Mouse (Mus musculus) layer of hippocampus, adult 2 months (tissue): ENCODE data around the gene Eif5a. TPM values are rescaled to one million over a fixed set of nuclear protein-coding genes. Genes with fewer than 3 reads are reported as not detected.

ENCODE experiments used
- DNase-seq, 2 experiments: peaks; one replicate each; pipeline ENCODE4 v3.0.0; 2022; ENCODE audit warnings: low spot score in 2 of 2
- H3K27ac ChIP-seq: fragments of 200-600 bp; 2 replicates; pipeline ENCODE4 v1.8.1; 2022
- H3K4me3 ChIP-seq: fragments of 200-600 bp; 2 replicates; pipeline ENCODE4 v1.8.1; 2022; ENCODE audit warnings: mild to moderate bottlenecking
- CTCF ChIP-seq: fragments of 200-600 bp; conservative IDR thresholded peaks from 2 replicates; pipeline ENCODE4 v1.8.1; 2022; ENCODE audit warnings: antibody characterized with exemption, mild to moderate bottlenecking, moderate library complexity
- total RNA-seq, 2 experiments: library from RNA; stranded (reverse); gene quantifications; 2 replicates each; pipeline ENCODE4 v1.2.3; 2021

Gene Eif5a
- total RNA-seq, 2 experiments from 2014 or later, result 413 to 441 TPM

DNA sequence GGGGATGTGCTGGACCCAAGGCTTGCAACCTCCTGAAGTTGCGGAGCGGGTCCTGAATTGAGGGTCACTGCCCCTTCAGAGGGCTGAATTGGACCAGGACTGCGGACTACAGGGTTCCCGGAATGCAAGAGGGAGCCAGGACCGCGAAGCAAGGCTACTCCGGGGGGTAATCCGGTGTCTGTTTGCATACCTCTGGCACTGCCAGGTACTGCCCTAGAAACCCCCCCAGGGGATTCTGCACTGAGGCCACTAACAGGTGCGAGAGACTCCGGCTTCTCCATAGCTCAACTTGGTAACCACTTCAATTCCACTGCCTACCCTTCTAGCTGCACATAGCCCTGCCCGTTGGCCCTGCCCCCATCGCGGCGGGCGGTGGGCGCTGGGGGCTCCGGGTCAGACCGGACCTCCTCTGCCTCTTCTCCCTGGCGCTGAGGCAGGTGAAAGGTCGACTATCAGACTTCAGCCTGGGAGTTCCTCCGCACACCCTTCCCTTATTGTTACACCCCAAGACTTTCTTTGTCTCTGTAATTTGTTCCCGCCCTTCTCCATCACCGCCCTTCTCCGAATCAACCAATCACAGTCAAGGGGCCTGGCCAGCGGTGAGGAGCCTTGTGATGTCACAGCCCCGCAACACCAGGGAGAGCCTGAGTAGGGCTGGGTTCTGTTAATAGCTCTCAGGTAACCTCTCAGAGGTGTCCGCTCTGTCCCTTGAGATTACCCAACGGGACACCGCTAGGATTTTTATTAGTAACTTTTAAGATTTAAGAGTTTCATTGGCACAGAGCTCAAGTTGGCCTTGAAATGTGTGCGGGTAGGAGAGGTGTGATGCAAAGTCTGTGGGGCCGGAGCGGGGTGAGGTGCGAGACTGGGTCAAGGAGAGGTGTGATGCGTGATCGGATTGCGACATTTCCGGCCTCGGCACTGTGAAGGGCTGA lies 21.0 kb downstream of the Eif5a start, which contains the start of the genes 2810408A11Rik and Neurl4:
Gene 2810408A11Rik, minus strand, starts transcription at position 517 of the 935 bp plus-strand sequence.
Gene Neurl4, plus strand, starts transcription at position 602 of the 935 bp plus-strand sequence.
- Histone ChIP-seq H3K27ac (peak within 1 kb of the TSS; percentile 94), H3K4me3 (peak within 1 kb of the TSS; percentile 72)
- TF ChIP-seq CTCF, result no peak
- peak; percentile 88 to 92 for DNase-seq

DNA sequence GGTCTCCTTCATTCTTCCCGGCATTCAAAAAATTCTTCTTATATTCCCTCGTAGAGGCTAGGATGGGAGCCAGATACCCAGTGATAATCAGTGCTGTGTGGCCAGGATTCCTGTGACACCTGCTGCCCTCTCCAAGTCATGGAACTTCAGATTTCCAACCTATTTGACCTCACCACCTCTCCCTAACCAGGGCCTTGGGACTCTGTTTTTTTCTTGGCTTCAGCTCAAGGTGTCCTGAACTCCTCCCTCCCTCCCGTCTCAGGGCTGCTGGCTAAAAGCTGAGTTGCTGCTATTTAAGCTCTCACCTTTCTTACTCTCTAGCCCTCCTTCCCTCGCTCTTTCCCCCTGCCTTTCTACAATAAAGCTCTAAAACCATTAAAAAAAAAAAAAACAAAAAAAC lies 21.9 kb downstream of the Eif5a start:
- H3K4me3 ChIP-seq, result no peak overlapping the region
- no peak for DNase-seq
- TF ChIP-seq CTCF, result no peak
- H3K27ac ChIP-seq, result no peak overlapping the region

DNA sequence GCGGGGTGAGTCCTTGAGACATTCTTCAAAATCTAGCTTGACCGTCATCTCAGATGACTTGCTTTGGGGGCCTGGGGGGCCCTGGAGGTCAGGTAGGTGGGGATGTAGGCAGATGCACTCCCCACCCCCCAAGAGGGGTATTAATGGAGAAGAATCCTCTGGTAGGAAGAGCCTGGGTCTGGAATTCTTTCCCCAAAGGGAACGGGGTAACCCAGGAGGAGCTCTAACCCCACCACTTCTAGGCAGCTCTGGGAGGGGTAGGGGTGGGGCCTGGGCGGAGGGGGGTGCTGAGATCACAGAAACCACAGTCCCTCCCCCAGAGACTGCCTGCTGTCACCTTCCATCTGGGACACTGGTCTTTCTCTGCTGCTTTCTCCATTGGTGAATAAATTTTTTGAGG lies 26.5 kb downstream of the Eif5a start, which contains the start of gene Acap1:
Gene Acap1, minus strand, starts transcription at position 249 of the 400 bp plus-strand sequence.
- DNase-seq, result no peak
- TF ChIP-seq CTCF, result no peak
- Histone ChIP-seq H3K4me3 (no peak within 1 kb of the TSS), H3K27ac (no peak within 1 kb of the TSS)

DNA sequence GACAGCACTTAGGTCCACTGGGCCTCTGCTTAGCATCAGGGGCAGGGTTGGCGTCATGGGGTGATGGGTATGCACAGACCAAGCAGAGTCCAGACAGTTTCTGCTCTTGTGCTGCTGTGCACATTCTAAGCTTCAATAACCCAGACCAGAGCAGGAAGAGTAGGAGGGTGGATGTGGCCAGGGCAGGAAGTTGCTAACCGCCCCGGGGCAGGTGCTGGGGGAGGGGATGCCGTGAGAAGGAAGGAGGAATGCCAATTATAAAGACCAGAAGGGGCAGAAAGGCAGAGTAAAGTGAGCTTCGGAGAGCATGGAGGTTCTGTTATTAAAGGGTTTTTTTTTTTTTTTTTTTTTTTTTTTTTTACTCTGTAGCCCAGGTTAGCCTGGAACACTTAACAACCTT lies 27.1 kb downstream of the Eif5a start:
- no peak for TF ChIP-seq CTCF
- Histone ChIP-seq H3K27ac (no peak overlapping the region), H3K4me3 (no peak overlapping the region)
- no peak for DNase-seq

DNA sequence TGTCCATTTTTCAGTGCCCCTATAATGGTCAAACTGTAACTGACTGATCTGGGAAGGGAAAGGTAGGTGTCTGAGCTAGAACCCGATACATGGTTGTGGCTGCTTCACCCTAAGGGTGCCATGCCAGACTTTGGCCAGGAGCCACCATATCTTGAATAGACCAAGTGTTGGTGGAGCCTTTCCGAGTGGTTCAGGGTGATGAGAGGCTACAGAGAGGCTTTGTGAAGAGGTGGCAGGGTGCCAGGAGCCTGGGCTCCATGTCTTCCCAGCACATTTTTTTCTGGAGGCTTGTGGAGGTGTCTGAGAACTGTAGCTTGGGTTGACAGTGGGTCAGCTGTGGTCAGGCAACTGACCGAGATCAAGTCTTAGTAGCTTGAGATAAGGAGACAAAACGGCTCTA lies 30.3 kb downstream of the Eif5a start:
- no peak for TF ChIP-seq CTCF
- no peak for DNase-seq
- Histone ChIP-seq H3K4me3 (no peak overlapping the region), H3K27ac (no peak overlapping the region)

DNA sequence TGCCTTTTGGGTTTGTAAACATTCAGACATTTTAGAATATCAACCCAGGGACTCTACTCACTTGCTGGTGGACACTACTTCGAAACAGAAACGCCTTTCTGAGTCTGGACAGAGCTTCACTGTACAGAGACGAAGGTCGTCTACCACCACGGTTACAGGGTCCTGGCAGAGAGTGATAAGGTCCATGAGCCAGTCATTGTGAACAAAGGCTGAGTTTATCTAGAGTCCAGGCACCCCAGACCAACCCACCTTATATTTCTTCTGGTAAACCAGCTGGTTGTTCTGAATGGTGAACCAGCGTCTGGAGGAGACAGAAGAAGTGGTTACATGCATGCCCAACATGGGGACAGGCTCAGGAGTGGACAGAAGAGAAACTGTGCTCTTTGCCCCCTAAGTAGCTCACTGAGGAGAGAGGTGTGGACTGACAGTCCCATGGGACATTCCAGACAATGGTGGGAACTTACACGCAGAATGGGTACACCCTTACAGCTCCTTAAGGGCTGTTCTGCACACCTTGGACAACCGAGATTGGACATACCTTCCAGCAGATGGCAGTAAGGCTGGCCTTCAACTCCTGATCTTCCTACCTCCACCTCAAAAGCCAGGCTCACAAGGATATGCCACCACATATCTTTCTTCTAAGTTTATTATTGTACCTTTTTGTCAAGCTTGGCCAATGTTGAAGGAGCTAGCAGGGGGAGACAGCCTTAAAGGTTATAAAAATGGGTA lies 34.7 kb downstream of the Eif5a start:
- peak; percentile 40 for TF ChIP-seq CTCF
- no peak for DNase-seq
- Histone ChIP-seq H3K27ac (no peak overlapping the region), H3K4me3 (no peak overlapping the region)

DNA sequence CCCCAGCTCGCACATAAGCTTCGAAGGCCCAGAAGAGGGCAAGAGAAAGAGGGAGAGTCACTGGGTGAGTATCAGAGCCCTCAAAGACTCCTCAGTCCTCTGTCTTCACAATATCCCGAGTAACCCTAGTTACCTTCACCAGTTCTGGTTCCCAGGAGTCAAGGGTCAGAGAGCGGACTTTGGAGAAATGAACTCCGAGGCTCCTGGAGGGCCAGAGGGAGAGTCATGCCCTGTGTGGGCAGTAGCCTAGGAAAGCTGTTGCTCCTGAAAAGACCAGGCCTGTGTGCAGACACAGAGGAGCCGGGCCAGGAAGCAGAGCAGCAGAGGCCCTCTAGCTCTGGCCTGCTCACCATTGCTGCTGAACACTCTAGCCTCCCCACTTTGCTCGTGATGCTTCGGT lies 37.1 kb downstream of the Eif5a start:
- TF ChIP-seq CTCF, result no peak
- DNase-seq, result no peak
- Histone ChIP-seq H3K4me3 (no peak overlapping the region), H3K27ac (no peak overlapping the region)

DNA sequence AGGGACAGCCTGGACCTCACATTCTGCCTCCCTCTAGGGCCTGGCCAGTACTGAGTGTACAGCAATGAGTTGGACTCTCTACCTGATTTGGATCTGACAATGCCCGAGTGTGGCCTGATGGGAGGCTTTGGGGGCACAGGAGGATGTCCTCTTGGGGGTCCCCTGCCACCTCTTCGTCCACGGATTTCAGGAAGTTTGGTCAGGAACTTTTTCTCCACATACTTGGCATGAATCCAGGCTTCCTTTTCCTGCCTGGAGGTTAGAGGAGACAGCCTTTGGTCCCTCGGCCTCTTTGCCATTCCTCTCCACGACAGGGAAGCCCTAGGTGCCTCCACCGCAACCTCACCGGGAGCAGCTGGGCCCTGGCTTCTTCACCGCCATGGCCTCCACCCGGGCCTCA lies 37.5 kb downstream of the Eif5a start:
- TF ChIP-seq CTCF, result no peak
- Histone ChIP-seq H3K27ac (no peak overlapping the region), H3K4me3 (no peak overlapping the region)
- DNase-seq, result no peak

DNA sequence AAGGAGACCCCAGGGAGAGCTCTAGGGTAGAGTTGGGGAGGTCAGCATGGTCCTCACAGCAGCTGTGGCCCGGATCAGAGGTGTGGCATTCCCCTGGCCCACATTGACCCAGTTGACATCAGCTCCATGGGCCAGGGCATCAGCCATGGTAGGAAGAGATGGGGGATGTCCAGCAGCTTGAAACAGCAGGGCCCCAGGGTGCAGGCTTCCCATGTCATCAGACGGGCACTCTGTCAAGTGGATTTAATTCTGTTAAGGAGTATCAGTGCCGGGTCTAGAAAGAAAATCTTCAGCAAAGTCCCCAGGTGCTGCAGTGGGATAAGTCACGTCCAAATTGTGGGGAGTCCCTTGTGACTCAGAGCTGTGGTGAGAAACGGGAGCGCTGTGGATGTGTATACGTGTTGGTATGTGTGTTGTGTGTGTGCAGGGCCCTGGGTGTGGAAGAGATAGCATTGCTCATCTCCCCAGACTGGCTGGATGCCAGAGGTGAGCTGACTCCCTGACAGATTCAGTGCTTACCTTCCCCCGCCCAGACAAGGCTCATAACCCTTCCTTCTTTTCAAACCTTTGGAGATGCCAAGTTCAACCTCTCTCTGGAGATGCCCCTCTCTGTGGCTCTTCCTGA lies 38.1 kb downstream of the Eif5a start:
- H3K4me3 ChIP-seq, result no peak overlapping the region
- no peak overlapping the region for H3K27ac ChIP-seq
- DNase-seq, result no peak
- TF ChIP-seq CTCF, result no peak

DNA sequence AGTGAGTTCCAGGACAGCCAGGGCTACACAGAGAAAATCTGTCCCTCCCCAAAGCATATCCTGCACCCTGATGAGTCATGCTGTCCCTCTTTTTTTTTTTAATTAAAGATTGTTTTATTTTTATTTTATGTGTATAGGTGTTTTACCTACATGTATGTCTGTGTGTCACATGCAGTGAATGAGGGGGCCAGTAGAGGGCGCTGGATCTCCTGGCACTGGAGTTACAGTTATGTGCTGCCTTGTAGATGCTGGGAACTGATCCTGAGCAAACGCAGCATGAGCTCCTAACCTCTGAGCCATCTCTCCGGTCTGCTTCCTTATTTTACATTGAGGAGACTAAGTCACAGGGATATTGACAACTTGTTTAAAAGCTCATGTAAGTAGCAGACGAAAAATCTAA lies 38.7 kb downstream of the Eif5a start:
- Histone ChIP-seq H3K27ac (no peak overlapping the region), H3K4me3 (no peak overlapping the region)
- no peak for DNase-seq
- TF ChIP-seq CTCF, result peak; percentile 69

DNA sequence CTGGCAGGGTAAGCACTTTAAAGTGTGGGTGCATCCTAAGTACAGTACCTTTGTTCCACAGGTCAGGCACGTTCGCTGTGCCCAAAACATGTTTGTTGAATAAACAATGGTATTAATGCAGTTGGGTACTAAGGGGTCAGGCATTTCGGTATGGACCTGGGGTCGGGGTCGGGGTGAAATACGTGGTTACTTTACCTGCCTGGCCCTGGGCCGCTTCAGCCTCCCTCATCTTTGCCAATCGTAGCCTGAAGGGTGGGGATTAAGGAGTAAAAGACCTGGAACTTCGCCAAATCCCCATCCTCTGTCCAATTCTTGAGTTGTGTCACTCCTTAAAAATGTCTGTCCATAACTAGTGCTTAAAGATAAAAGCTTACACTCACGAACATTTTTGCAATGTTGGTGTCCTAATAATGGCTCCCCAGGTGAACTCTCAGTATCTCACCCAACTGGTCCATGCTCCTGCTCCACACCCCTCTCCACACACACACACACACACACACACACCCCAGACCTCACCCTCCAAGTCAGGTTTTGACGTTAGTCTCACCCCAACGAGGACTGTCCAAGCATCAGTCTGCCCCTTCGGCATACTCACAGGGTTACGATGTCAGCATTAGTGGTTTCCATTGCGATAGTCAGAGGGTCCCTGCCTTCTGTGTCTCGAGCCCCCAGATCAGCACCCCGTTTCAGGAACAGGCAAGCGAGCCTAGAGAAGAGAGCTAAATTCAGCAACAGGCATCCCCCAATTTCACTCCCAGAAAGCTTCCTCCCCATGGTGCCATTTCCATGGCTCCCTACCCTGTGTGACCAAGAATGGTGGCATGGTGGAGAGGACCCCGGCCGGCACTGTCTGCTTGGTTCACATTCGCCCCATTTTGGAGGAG lies 39.7 kb downstream of the Eif5a start:
- TF ChIP-seq CTCF, result no peak
- peak overlapping the region; percentile 64 for H3K4me3 ChIP-seq
- no peak for DNase-seq
- peak overlapping the region; percentile 86 for H3K27ac ChIP-seq
